ENCODE assay signal across 11 mouse cellular contexts in the genomic region with DNA sequence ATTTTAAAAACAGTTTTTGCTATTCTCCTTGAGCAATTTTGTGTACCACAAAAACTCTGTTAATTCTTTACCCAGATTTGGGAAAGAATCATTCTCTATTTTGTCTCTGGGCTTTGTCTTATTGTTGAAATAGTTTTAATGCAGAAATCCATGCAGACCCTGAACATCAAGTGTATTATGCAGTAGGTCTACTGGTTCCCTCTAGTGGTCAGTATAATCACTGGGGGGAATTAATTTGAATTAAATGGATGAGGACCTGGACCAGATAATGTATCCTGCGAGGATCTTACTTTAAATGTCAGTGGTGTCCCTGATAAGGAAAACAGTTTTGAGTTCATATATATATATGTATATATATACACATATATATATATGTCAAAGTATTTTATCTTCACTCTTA. TPM values are rescaled to one million over a fixed set of nuclear protein-coding genes. Genes with fewer than 3 reads are reported as not detected.
A peak's percentile ranks its signal among the peaks of the same experiment; 100 is the strongest.
DNase-seq lines count a peak whose midpoint lies in the region; ATAC-seq and TF ChIP-seq lines count a peak whose summit lies in the region.
"Had no signal": no experiment of that assay in that cellular context is flagged by ENCODE, and none has a peak within 500 bp of the region (broad histone marks: within the 10 kb centered on the region; RNA-seq: fewer than 3 reads in every experiment).

No protein-coding gene starts in this region.

- no peaks in the 10 kb centered on the region for H3K27me3 ChIP-seq in hindbrain, postnatal 0 days (ENCODE audit: insufficient read depth, low read length)
- no peaks in the 10 kb centered on the region for H3K27me3 ChIP-seq in hindbrain, embryonic 16.5 days (replicated peaks; ENCODE audit: control insufficient read depth, insufficient read depth, low read length)
- no peaks in the 10 kb centered on the region for H3K27me3 ChIP-seq in neural tube, embryonic 14.5 days (ENCODE audit: control insufficient read depth, insufficient read depth, low read length)
- H3K27me3 ChIP-seq in neural tube, embryonic 15.5 days (replicated peaks), result no peaks in the 10 kb centered on the region
- no peaks in the 10 kb centered on the region for H3K27me3 ChIP-seq in forebrain, embryonic 13.5 days
- H3K27me3 ChIP-seq: heart, embryonic 13.5 days had no signal

- ATAC-seq in hindbrain, postnatal 0 days, result no peak
- no peak for ATAC-seq in hindbrain, embryonic 16.5 days
- ATAC-seq in neural tube, embryonic 14.5 days (ENCODE audit: low read depth), result peak; percentile 54; the same call in 1 of the 2 replicates
- no peak for ATAC-seq in neural tube, embryonic 15.5 days (ENCODE audit: low FRiP score)
- peak; percentile 68; the same call in 1 of the 2 replicates for ATAC-seq in forebrain, embryonic 13.5 days

- H3K27ac ChIP-seq in hindbrain, postnatal 0 days, result no peak overlapping the region
- no peak overlapping the region for H3K27ac ChIP-seq in hindbrain, embryonic 16.5 days (ENCODE audit: low read depth, low read length)
- H3K27ac ChIP-seq in neural tube, embryonic 14.5 days (ENCODE audit: low read depth, low read length), result no peak overlapping the region
- H3K27ac ChIP-seq in neural tube, embryonic 15.5 days (replicated peaks), result no peak overlapping the region
- no peak overlapping the region for H3K27ac ChIP-seq in forebrain, embryonic 13.5 days
- H3K27ac ChIP-seq: heart, embryonic 13.5 days had no signal

- TF ChIP-seq CTCF in hindbrain, postnatal 0 days (IDR thresholded peaks at IDR 0.05; ENCODE audit: low read depth), result peak; percentile 75

- H3K9ac ChIP-seq in hindbrain, postnatal 0 days (replicated peaks; ENCODE audit: low read length), result no peak overlapping the region
- H3K9ac ChIP-seq in hindbrain, embryonic 16.5 days (ENCODE audit: low read depth, low read length), result no peak overlapping the region
- H3K9ac ChIP-seq in neural tube, embryonic 14.5 days (replicated peaks; ENCODE audit: low read depth, low read length), result no peak overlapping the region
- no peak overlapping the region for H3K9ac ChIP-seq in neural tube, embryonic 15.5 days (replicated peaks)
- H3K9ac ChIP-seq in forebrain, embryonic 13.5 days, result no peak overlapping the region
- H3K9ac ChIP-seq: heart, embryonic 13.5 days had no signal

- peak; percentile 66 for DNase-seq in hindbrain, postnatal 0 days (ENCODE audit: low spot score)
- DNase-seq in spleen, postnatal 36 days (ENCODE audit: low spot score in 2 of 2), result no peak
- DNase-seq in thymus, adult 18-20 months, result no peak
- no peak for DNase-seq in B cell, adult 2 months

- no peaks in the 10 kb centered on the region for H3K9me3 ChIP-seq in hindbrain, postnatal 0 days (ENCODE audit: low read length)
- no peaks in the 10 kb centered on the region for H3K9me3 ChIP-seq in hindbrain, embryonic 16.5 days (ENCODE audit: control insufficient read depth, low read length)
- no peaks in the 10 kb centered on the region for H3K9me3 ChIP-seq in neural tube, embryonic 14.5 days (ENCODE audit: control insufficient read depth, low read length)
- H3K9me3 ChIP-seq in neural tube, embryonic 15.5 days (replicated peaks), result no peaks in the 10 kb centered on the region
- no peaks in the 10 kb centered on the region for H3K9me3 ChIP-seq in forebrain, embryonic 13.5 days (replicated peaks)
- H3K9me3 ChIP-seq: heart, embryonic 13.5 days had no signal

- no peaks in the 10 kb centered on the region for H3K4me1 ChIP-seq in hindbrain, postnatal 0 days (ENCODE audit: insufficient read depth, low read length)
- no peaks in the 10 kb centered on the region for H3K4me1 ChIP-seq in hindbrain, embryonic 16.5 days (ENCODE audit: control insufficient read depth, insufficient read depth, low read depth, low read length)
- no peaks in the 10 kb centered on the region for H3K4me1 ChIP-seq in neural tube, embryonic 14.5 days (ENCODE audit: control insufficient read depth, insufficient read depth, low read length)
- no peaks in the 10 kb centered on the region for H3K4me1 ChIP-seq in neural tube, embryonic 15.5 days
- H3K4me1 ChIP-seq in forebrain, embryonic 13.5 days, result no peaks in the 10 kb centered on the region

- 23% methylated on average over 1 of the region's 1 CpGs for WGBS in hindbrain, postnatal 0 days
- WGBS in hindbrain, embryonic 16.5 days, result 19% methylated on average over 1 of the region's 1 CpGs
- 44% methylated on average over 1 of the region's 1 CpGs for WGBS in neural tube, embryonic 14.5 days
- WGBS in neural tube, embryonic 15.5 days, result 52% methylated on average over 1 of the region's 1 CpGs
- 44% methylated on average over 1 of the region's 1 CpGs for WGBS in forebrain, embryonic 13.5 days

- H3K4me3 ChIP-seq in hindbrain, postnatal 0 days (ENCODE audit: low read length), result no peak overlapping the region
- no peak overlapping the region for H3K4me3 ChIP-seq in hindbrain, embryonic 16.5 days (ENCODE audit: low read length)
- no peak overlapping the region for H3K4me3 ChIP-seq in neural tube, embryonic 14.5 days (ENCODE audit: low read depth, low read length)
- H3K4me3 ChIP-seq in neural tube, embryonic 15.5 days (replicated peaks), result no peak overlapping the region
- H3K4me3 ChIP-seq in forebrain, embryonic 13.5 days, result no peak overlapping the region
- H3K4me3 ChIP-seq: heart, embryonic 13.5 days; myocyte had no signal

- no peaks in the 10 kb centered on the region for H3K36me3 ChIP-seq in hindbrain, postnatal 0 days (ENCODE audit: insufficient read depth, low read length)
- H3K36me3 ChIP-seq in hindbrain, embryonic 16.5 days (ENCODE audit: control insufficient read depth, insufficient read depth, low read length), result no peaks in the 10 kb centered on the region
- no peaks in the 10 kb centered on the region for H3K36me3 ChIP-seq in neural tube, embryonic 14.5 days (ENCODE audit: control insufficient read depth, insufficient read depth, low read length)
- H3K36me3 ChIP-seq in neural tube, embryonic 15.5 days, result no peaks in the 10 kb centered on the region
- H3K36me3 ChIP-seq in forebrain, embryonic 13.5 days (ENCODE audit: poor library complexity, severe bottlenecking), result no peaks in the 10 kb centered on the region
- H3K36me3 ChIP-seq: heart, embryonic 13.5 days had no signal

- no peak overlapping the region for H3K4me2 ChIP-seq in hindbrain, postnatal 0 days (ENCODE audit: low read depth, low read length)
- no peak overlapping the region for H3K4me2 ChIP-seq in hindbrain, embryonic 16.5 days (ENCODE audit: low read length)
- no peak overlapping the region for H3K4me2 ChIP-seq in neural tube, embryonic 14.5 days (ENCODE audit: low read depth, low read length)
- H3K4me2 ChIP-seq in neural tube, embryonic 15.5 days, result no peak overlapping the region
- H3K4me2 ChIP-seq in forebrain, embryonic 13.5 days, result no peak overlapping the region
- H3K4me2 ChIP-seq: heart, embryonic 13.5 days had no signal

RNA-seq across cellular contexts. Expression of gene Asz1, which starts 30.2 kb away (rescaled TPM):
- total RNA-seq in hindbrain, postnatal 0 days (2014; rRNA removed), result not detected in 2 replicates
- polyA plus RNA-seq in hindbrain, postnatal 0 days (2015; fragmentation: Nextera tagmentation; extraction: Ambion mirVana), result not detected in 2 replicates
- polyA plus RNA-seq in hindbrain, embryonic 16.5 days (2015; fragmentation: Nextera tagmentation; extraction: Ambion mirVana), result not detected in 2 replicates
- not detected in 2 replicates for polyA plus RNA-seq in neural tube, embryonic 14.5 days (2014; fragmentation: Nextera tagmentation; extraction: Ambion mirVana)
- polyA plus RNA-seq in neural tube, embryonic 15.5 days (2015; fragmentation: Nextera tagmentation; extraction: Ambion mirVana), result not detected in 2 replicates
- not detected in 2 replicates for polyA plus RNA-seq in forebrain, embryonic 13.5 days (2015; fragmentation: Nextera tagmentation; extraction: Ambion mirVana)
- total RNA-seq: layer of hippocampus, postnatal 14 days had no signal
- polyA plus RNA-seq: myocyte had no signal

RNA-seq across cellular contexts. Expression of gene Wnt2, which starts 48.2 kb away (rescaled TPM):
- total RNA-seq in hindbrain, postnatal 0 days (2014; rRNA removed), result 1.2 TPM in 1 of 2 replicates, not detected in the other
- 0.33 TPM in 2 replicates for polyA plus RNA-seq in hindbrain, postnatal 0 days (2015; fragmentation: Nextera tagmentation; extraction: Ambion mirVana)
- 0.35 and 0.36 TPM in 2 replicates for polyA plus RNA-seq in hindbrain, embryonic 16.5 days (2015; fragmentation: Nextera tagmentation; extraction: Ambion mirVana)
- 0.60 and 0.64 TPM in 2 replicates for polyA plus RNA-seq in neural tube, embryonic 14.5 days (2014; fragmentation: Nextera tagmentation; extraction: Ambion mirVana)
- polyA plus RNA-seq in neural tube, embryonic 15.5 days (2015; fragmentation: Nextera tagmentation; extraction: Ambion mirVana), result 1.00 and 1.2 TPM in 2 replicates
- not detected in 2 replicates for polyA plus RNA-seq in forebrain, embryonic 13.5 days (2015; fragmentation: Nextera tagmentation; extraction: Ambion mirVana)
- polyA plus RNA-seq: myocyte had no signal

Comparison
In these comparisons a context has a peak if more than half of its experiments do, and no peak if none do; other contexts are left out.
1. ATAC-seq: peak in neural tube, embryonic 14.5 days (single experiment) and forebrain, embryonic 13.5 days (single experiment); none in hindbrain, postnatal 0 days (single experiment), hindbrain, embryonic 16.5 days (single experiment) and neural tube, embryonic 15.5 days (single experiment).